Mouse (Mus musculus) embryonic facial prominence, embryonic 10.5 days (tissue): ENCODE data around the gene Olfr16. TPM values are rescaled to one million over a fixed set of nuclear protein-coding genes. Genes with fewer than 3 reads are reported as not detected.

Experiments used
- DNase-seq: peaks from one replicate; pipeline ENCODE4 v3.0.0-alpha.2; 2017; ENCODE audit warnings: low spot score
- H3K27ac ChIP-seq: fragments of 300-500 bp; sonication (generic); replicated peaks from 2 replicates; pipeline ENCODE4 v1.5.1; 2016; ENCODE audit warnings: mild to moderate bottlenecking
- H3K27me3 ChIP-seq: fragments of 300-500 bp; sonication (generic); replicated peaks from 2 replicates; pipeline ENCODE4 v1.6.1; 2016; ENCODE audit warnings: low read depth, mild to moderate bottlenecking; ENCODE audit not compliant: poor library complexity, severe bottlenecking
- H3K36me3 ChIP-seq: fragments of 300-500 bp; sonication (generic); replicated peaks from 2 replicates; pipeline ENCODE4 v1.6.1; 2016; ENCODE audit warnings: mild to moderate bottlenecking, moderate library complexity
- H3K4me1 ChIP-seq: fragments of 300-500 bp; sonication (generic); 2 replicates; pipeline ENCODE4 v1.6.1; 2016
- H3K4me3 ChIP-seq: fragments of 300-500 bp; sonication (generic); 2 replicates; pipeline ENCODE4 v1.5.1; 2016; ENCODE audit warnings: mild to moderate bottlenecking, moderate library complexity
- H3K9me3 ChIP-seq: fragments of 300-500 bp; sonication (generic); 2 replicates; pipeline ENCODE4 v1.6.1; 2016; ENCODE audit warnings: mild to moderate bottlenecking
- WGBS: fragments of 180-500 bp; shearing (Covaris S2); methylation state at CpG from one replicate; pipeline ENCODE4 v1.1.7; 2016; 5-methylcytosine and 5-hydroxymethylcytosine counted together
- polyA plus RNA-seq: library from polyadenylated mRNA; unstranded; fragments of >200 nt; fragmentation: Nextera tagmentation; extraction: Ambion mirVana; gene quantifications from 2 replicates; pipeline ENCODE4 v1.2.1, GENCODE M21; 2016

Olfr16 gene
- not detected in 2 replicates for polyA plus RNA-seq

DNA sequence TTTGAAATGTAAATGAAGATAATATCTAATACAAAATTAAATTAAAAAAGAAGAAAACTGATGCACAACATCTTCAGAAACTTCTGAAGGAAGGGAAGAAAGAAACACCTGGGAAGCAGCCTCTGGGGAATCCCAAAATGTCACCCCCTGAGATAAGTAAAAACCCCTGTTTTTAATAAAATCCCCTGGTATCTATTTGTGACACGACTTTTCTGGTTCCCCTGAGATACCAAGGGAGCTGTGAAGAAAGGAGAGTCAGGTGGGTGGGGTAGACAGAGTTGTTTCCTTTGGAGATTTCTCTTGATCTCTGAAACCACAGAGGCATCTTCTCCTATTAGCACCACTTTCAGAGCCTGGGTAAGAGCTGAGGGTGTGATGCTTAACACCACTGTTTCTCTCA is at the start of gene Olfr16:
Gene Olfr16 (plus strand): TSS at position 250 of the 400 bp plus-strand sequence.
- no peak within 1 kb of the TSS for H3K27ac ChIP-seq
- no peaks in the 10 kb centered on the region for H3K9me3 ChIP-seq
- no peaks in the 10 kb centered on the region for H3K27me3 ChIP-seq
- 48% methylated on average over 1 of the region's 1 CpGs for WGBS
- H3K4me1 ChIP-seq = no peaks in the 10 kb centered on the region
- no peaks in the 10 kb centered on the region for H3K36me3 ChIP-seq
- no peak within 1 kb of the TSS for H3K4me3 ChIP-seq
- DNase-seq = no peak

DNA sequence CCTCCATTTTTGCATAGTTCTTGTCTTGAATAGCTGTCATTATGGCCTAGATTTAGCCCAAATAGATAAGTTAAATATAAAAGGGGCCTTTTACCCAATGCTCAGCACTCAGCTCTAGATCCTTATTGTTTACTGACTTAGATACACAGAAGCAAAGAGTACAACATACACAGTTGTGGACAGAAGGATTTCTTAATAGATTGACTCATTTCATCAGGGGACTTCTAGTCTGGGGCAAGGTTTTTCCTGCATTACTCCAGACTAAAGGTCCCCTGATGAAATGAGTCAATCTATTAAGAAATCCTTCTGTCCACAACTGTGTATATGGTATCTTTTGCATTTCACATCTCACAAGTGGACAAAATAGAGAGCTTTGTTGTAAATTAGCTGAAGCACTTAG is 46.9 kb upstream of the Olfr16 start:
- no peaks in the 10 kb centered on the region for H3K4me1 ChIP-seq
- no peaks in the 10 kb centered on the region for H3K9me3 ChIP-seq
- H3K27ac ChIP-seq = no peak overlapping the region
- no peak overlapping the region for H3K4me3 ChIP-seq
- no peaks in the 10 kb centered on the region for H3K36me3 ChIP-seq
- DNase-seq = no peak
- no peaks in the 10 kb centered on the region for H3K27me3 ChIP-seq

DNA sequence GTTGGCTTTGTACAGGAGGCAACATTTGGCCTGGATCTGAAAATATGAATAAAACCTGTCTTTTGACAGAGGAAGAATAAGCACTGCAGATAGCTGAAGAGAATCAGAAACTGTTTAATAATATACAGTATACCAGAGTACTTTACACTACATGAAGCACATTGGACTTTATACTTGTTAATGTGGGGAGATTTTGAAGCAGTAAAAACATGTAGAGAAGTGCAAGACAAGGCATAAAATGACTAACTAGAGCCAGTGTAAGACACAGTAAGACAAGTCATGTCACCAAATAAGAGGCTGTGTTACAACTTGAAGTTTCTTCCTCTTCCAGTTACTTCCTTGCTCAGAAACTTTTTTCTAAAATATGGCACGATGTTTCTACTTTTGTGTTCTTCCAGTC is 33.1 kb upstream of the Olfr16 start:
- no peak for DNase-seq
- no peaks in the 10 kb centered on the region for H3K4me1 ChIP-seq
- H3K36me3 ChIP-seq = no peaks in the 10 kb centered on the region
- no peaks in the 10 kb centered on the region for H3K27me3 ChIP-seq
- H3K27ac ChIP-seq = no peak overlapping the region
- no peak overlapping the region for H3K4me3 ChIP-seq
- H3K9me3 ChIP-seq = no peaks in the 10 kb centered on the region
- 76% methylated on average over 1 of the region's 1 CpGs for WGBS

DNA sequence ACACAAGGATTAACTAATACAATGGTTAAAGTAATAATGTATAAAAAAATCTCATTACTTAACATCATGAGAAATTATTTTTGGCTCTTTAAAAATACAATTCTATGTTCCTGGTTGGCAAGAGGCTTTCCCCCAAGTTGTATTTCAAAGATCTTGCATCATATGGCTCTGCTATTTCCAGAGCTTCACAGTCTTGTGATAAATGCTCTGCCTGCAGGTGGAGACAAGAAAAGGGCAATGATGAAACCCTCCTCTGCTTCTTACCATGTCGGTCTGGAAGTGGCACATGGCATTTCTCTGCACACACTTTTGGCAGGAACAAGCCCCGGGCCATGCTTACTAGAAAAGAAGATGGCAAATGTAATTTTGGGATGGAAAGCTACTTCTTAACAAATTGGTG is 31.8 kb upstream of the Olfr16 start:
- Histone ChIP-seq H3K27ac (no peak overlapping the region), H3K4me1 (no peaks in the 10 kb centered on the region), H3K36me3 (no peaks in the 10 kb centered on the region), H3K9me3 (no peaks in the 10 kb centered on the region), H3K4me3 (no peak overlapping the region), H3K27me3 (no peaks in the 10 kb centered on the region)
- 90% methylated on average over 2 of the region's 2 CpGs for WGBS
- DNase-seq = no peak

DNA sequence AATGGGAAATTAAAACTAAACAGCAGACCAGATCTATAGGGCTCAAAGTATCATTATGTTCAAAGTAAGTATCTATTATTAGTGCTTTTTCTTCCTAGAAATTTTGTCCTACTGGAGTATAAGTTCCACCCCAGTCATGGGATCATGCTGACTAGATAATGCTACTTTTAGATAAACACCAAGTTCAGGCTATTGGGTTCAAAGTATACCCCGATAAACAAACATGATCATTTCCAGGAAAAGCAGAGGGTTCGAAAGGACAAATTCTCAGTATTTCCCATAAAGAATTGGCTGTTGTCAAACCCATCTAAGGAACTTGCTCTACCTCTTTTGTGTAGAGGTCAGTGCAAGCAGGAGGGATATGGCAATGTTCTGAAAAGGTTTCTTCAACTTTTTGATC is 18.0 kb upstream of the Olfr16 start:
- no peaks in the 10 kb centered on the region for H3K36me3 ChIP-seq
- no peaks in the 10 kb centered on the region for H3K9me3 ChIP-seq
- no peak overlapping the region for H3K27ac ChIP-seq
- H3K4me3 ChIP-seq = no peak overlapping the region
- no peaks in the 10 kb centered on the region for H3K4me1 ChIP-seq
- DNase-seq = no peak
- no peaks in the 10 kb centered on the region for H3K27me3 ChIP-seq
- WGBS = 92% methylated on average over 2 of the region's 2 CpGs

DNA sequence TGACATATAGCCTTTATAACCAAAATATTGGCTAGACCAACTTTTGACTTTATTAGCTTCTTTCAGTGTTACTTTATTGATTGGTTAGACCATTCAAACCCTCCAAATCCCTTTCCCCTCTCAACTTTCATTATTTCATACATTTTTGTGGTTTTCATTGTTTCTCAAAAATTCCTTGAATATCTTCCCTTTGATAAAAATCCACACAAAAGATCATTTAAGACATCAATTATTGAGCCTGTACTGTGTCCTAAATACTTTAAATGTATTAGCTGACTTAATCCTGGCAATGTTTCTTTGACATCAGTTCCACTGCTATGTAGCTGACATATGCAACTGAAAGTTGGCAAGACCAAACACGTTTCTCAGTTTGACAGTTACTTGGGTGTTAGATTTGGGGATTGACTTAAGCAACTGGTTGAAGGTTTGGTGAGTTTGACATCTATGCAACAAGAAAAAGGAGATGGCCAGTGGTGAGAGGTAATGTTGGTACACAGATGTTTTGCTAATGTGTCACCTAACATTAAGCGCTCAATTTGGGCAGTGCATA is 1.0 kb downstream of the Olfr16 start:
- Histone ChIP-seq H3K9me3 (no peaks in the 10 kb centered on the region), H3K36me3 (no peaks in the 10 kb centered on the region), H3K27me3 (no peaks in the 10 kb centered on the region), H3K27ac (no peak overlapping the region), H3K4me1 (no peaks in the 10 kb centered on the region), H3K4me3 (no peak overlapping the region)
- WGBS = 84% methylated on average over 2 of the region's 2 CpGs
- no peak for DNase-seq

DNA sequence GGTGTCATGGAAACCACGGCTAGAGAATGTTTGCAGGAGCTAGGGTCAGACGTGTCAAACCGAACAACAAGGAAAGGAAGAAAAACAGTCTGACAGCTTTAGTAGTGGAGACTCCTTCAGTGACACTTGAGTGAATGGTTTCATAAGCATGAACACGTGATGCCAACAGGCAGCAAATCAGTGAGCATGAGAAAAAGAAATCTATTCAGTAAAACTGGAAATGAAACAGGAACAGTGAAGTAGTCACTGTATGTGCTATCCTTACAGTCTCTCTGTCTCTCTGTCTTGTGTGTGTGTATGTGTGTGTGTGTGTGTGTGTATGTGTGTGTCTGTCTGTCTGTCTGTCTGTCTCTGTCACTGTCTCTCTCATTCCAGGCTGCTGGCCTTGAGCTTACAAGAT is 5.2 kb downstream of the Olfr16 start:
- Histone ChIP-seq H3K36me3 (no peaks in the 10 kb centered on the region), H3K9me3 (no peaks in the 10 kb centered on the region), H3K27ac (no peak overlapping the region), H3K4me3 (no peak overlapping the region), H3K27me3 (no peaks in the 10 kb centered on the region), H3K4me1 (no peaks in the 10 kb centered on the region)
- no peak for DNase-seq
- WGBS = 78% methylated on average over 4 of the region's 4 CpGs

DNA sequence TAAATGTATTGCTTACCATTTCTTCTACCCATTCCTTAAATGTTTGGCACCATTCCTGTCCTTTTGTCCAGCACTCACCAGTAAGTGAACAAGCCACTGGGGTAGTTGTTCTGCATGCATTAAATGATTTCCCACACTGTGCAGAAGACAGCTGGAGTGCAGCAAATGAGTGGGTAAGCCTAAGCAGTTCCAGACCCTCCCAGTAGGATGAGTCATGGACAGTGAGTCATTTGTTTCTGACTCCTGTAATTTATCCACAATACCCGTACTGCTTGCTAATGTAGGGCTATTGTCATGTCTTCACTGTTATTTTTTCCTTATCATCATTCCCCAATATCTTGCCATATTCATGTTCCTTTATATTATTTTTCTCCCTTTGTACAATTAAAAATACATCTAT is 10.2 kb downstream of the Olfr16 start:
- WGBS = 55% methylated on average over 1 of the region's 1 CpGs
- Histone ChIP-seq H3K9me3 (no peaks in the 10 kb centered on the region), H3K36me3 (no peaks in the 10 kb centered on the region), H3K27me3 (no peaks in the 10 kb centered on the region), H3K4me1 (no peaks in the 10 kb centered on the region), H3K27ac (no peak overlapping the region), H3K4me3 (no peak overlapping the region)
- DNase-seq = no peak

DNA sequence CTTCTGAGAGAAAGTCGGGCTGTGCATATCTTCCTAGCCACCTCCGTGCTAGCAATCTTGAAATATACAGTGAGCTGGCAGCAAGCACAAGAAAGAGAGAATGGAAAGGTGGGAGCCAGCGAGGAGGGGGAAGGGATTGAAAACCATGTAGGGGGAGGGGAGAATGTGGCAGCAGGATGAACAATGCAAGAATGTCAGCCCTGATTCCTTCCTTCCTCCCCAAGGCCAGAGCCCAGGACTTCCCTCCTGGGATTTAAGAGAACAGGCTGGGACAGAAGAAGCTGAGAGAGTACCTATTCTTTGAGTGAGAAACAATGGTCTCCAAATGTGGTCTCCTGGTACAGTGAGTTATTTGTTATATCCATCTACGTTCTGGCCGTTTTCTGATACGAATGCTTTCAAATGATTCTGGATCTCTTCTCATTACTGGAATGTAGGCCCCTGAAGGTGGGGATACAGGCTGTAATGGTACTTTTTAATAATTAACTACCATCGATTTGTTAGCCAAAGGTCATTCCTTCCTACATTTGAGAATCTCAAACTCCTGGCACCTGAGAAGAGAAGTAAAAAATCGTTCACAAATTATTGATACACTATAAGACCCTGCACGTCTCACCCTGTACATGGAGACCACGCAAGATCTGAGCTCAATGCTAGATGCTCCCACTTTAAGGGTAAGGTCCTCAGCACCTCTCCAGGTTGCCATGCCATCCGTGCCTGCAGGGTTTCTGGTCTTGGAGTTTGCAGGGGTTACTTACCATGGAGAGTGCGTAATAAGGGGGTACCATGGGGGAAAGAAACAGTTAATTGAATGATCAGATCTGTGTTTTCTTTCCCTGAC is 39.8 kb downstream of the Olfr16 start:
- Histone ChIP-seq H3K27me3 (no peaks in the 10 kb centered on the region), H3K4me3 (no peak overlapping the region), H3K36me3 (no peaks in the 10 kb centered on the region), H3K9me3 (no peaks in the 10 kb centered on the region), H3K27ac (no peak overlapping the region), H3K4me1 (no peaks in the 10 kb centered on the region)
- 78% methylated on average over 12 of the region's 12 CpGs for WGBS
- DNase-seq = no peak

DNA sequence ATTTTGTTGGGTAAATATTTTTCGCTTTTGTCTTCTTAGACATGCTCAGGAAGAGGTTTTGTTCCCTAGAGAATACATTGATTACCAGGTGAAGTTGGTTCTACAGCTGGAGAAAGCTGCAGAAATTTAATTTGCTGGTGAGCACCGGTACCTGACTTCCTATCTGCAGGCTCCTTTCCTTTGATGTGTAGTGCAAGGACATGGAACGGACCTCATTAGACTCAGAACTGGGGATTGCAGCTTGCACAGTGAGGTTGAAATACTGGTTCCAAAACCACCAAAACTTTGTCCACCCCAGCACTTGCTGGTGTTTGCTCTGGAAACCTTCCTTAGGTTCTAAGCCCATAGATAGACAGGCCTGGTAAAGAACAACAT is 40.4 kb downstream of the Olfr16 start:
- no peak for DNase-seq
- no peaks in the 10 kb centered on the region for H3K27me3 ChIP-seq
- H3K4me3 ChIP-seq = no peak overlapping the region
- no peak overlapping the region for H3K27ac ChIP-seq
- H3K9me3 ChIP-seq = no peaks in the 10 kb centered on the region
- no peaks in the 10 kb centered on the region for H3K4me1 ChIP-seq
- no peaks in the 10 kb centered on the region for H3K36me3 ChIP-seq
- 82% methylated on average over 3 of the region's 3 CpGs for WGBS

Other genes with a start within 250 kb of the Olfr16 start
- gene Apcs, start 55.4 kb upstream of the Olfr16 start, polyA plus RNA-seq = not detected in 2 replicates
- not detected in 2 replicates for gene Olfr1408, start 187.0 kb downstream of the Olfr16 start, polyA plus RNA-seq
- not detected in 2 replicates for gene Olfr1406, start 240.2 kb downstream of the Olfr16 start, polyA plus RNA-seq
- gene Olfr218, start 247.4 kb downstream of the Olfr16 start, polyA plus RNA-seq = not detected in 2 replicates